Mouse (Mus musculus) lung, embryonic 16.5 days (tissue): ENCODE measurements around the gene Nhlrc1. TPM values are rescaled to one million over a fixed set of nuclear protein-coding genes. Genes with fewer than 3 reads are reported as not detected.

ENCODE experiments used
- ATAC-seq: fragments of 200-750 bp; cut with Nextera tagmentation; 2 replicates; pipeline ENCODE4 v1.8.0; 2017; ENCODE audit warnings: low read depth, mild to moderate bottlenecking, moderate library complexity
- H3K27ac ChIP-seq: fragments of 300-500 bp; sonication (generic); 2 replicates; pipeline ENCODE4 v1.5.1; 2014; ENCODE audit warnings: mild to moderate bottlenecking, control low read depth, low read length
- H3K27me3 ChIP-seq: fragments of 300-500 bp; sonication (generic); 2 replicates; pipeline ENCODE4 v1.6.1; 2014; ENCODE audit warnings: low read depth, low read length, mixed read lengths; ENCODE audit not compliant: control insufficient read depth, insufficient read depth
- H3K36me3 ChIP-seq: fragments of 300-500 bp; sonication (generic); 2 replicates; pipeline ENCODE4 v1.6.1; 2014; ENCODE audit warnings: low read length; ENCODE audit not compliant: control insufficient read depth, insufficient read depth
- H3K4me1 ChIP-seq: fragments of 300-500 bp; sonication (generic); replicated peaks from 2 replicates; pipeline ENCODE4 v1.6.1; 2014; ENCODE audit warnings: low read length, mixed read lengths; ENCODE audit not compliant: control insufficient read depth, insufficient read depth
- H3K4me2 ChIP-seq: fragments of 300-500 bp; sonication (generic); 2 replicates; pipeline ENCODE4 v1.6.1; 2014; ENCODE audit warnings: low read depth, low read length, control low read depth
- H3K4me3 ChIP-seq: fragments of 300-500 bp; sonication (generic); 2 replicates; pipeline ENCODE4 v1.5.1; 2014; ENCODE audit warnings: mild to moderate bottlenecking, low read length, control low read depth
- H3K9ac ChIP-seq: fragments of 300-500 bp; sonication (generic); 2 replicates; pipeline ENCODE4 v1.6.1; 2014; ENCODE audit warnings: low read length, control low read depth
- H3K9me3 ChIP-seq: fragments of 300-500 bp; sonication (generic); 2 replicates; pipeline ENCODE4 v1.6.1; 2016; ENCODE audit warnings: low read length; ENCODE audit not compliant: control insufficient read depth
- WGBS: fragments of 180-500 bp; shearing (Covaris S2); extraction: QIAGEN DNeasy Blood & Tissue Kit; methylation state at CpG from one replicate; pipeline ENCODE4 v1.1.7; 2014; 5-methylcytosine and 5-hydroxymethylcytosine counted together
- polyA plus RNA-seq: library from polyadenylated mRNA; unstranded; fragments of >200 nt; fragmentation: Nextera tagmentation; extraction: Ambion mirVana; gene quantifications from 2 replicates; pipeline ENCODE4 v1.2.1, GENCODE M21; 2015

Gene Nhlrc1
- polyA plus RNA-seq, 1 experiment from 2014 or later = 2.8 TPM

GRCm38 (mm10) chr13:46990376-46991011 is 24.2 kb downstream of the Nhlrc1 start:
- no peak overlapping the region for H3K27ac ChIP-seq
- 19% methylated on average over 4 of the region's 4 CpGs for WGBS
- H3K36me3 ChIP-seq = no peaks in the 10 kb centered on the region
- no peaks in the 10 kb centered on the region for H3K27me3 ChIP-seq
- no peak overlapping the region for H3K4me3 ChIP-seq
- no peaks in the 10 kb centered on the region; the same call in 1 of the 2 replicates for H3K4me1 ChIP-seq
- H3K9me3 ChIP-seq = no peaks in the 10 kb centered on the region
- no peak overlapping the region for H3K9ac ChIP-seq
- no peak overlapping the region for H3K4me2 ChIP-seq
- no peak for ATAC-seq

- Histone ChIP-seq H3K4me3 (no peak overlapping the region), H3K27ac (no peak overlapping the region), H3K9ac (no peak overlapping the region), H3K4me1 (peaks cover 2% of the 10 kb centered on the region), H3K4me2 (no peak overlapping the region), H3K9me3 (no peaks in the 10 kb centered on the region), H3K27me3 (no peaks in the 10 kb centered on the region), H3K36me3 (no peaks in the 10 kb centered on the region)
- no peak for ATAC-seq
- WGBS = 49% methylated on average over 8 of the region's 8 CpGs
Measured at GRCm38 (mm10) chr13:46987941-46988340, 26.7 kb downstream of the Nhlrc1 start.

- peaks cover 2% of the 10 kb centered on the region for H3K4me1 ChIP-seq
- no peaks in the 10 kb centered on the region for H3K9me3 ChIP-seq
- 25% methylated on average over 6 of the region's 6 CpGs for WGBS
- H3K4me2 ChIP-seq = peak overlapping the region; percentile 18
- no peak overlapping the region for H3K9ac ChIP-seq
- H3K27me3 ChIP-seq = no peaks in the 10 kb centered on the region
- peak; percentile 64; the same call in 1 of the 2 replicates for ATAC-seq
- no peaks in the 10 kb centered on the region for H3K36me3 ChIP-seq
- H3K27ac ChIP-seq = no peak overlapping the region
- H3K4me3 ChIP-seq = no peak overlapping the region
Measured at GRCm38 (mm10) chr13:46986208-46986607, 28.4 kb downstream of the Nhlrc1 start.

- Histone ChIP-seq H3K4me1 (peaks cover 14% of the 10 kb centered on the region), H3K27me3 (no peaks in the 10 kb centered on the region), H3K27ac (no peak overlapping the region), H3K36me3 (no peaks in the 10 kb centered on the region), H3K9me3 (no peaks in the 10 kb centered on the region), H3K4me2 (no peak overlapping the region), H3K4me3 (no peak overlapping the region), H3K9ac (no peak overlapping the region)
- 62% methylated on average over 2 of the region's 2 CpGs for WGBS
- no peak for ATAC-seq
Measured at GRCm38 (mm10) chr13:46983878-46984277, 30.8 kb downstream of the Nhlrc1 start.

- no peak overlapping the region for H3K4me2 ChIP-seq
- peak; percentile 34; the same call in 1 of the 2 replicates for ATAC-seq
- H3K36me3 ChIP-seq = no peaks in the 10 kb centered on the region
- H3K9me3 ChIP-seq = no peaks in the 10 kb centered on the region
- no peak overlapping the region for H3K9ac ChIP-seq
- WGBS = 20% methylated on average over 13 of the region's 13 CpGs
- peaks cover 21% of the 10 kb centered on the region for H3K4me1 ChIP-seq
- peak overlapping the region; percentile 60 for H3K27ac ChIP-seq
- no peak overlapping the region for H3K4me3 ChIP-seq
- no peaks in the 10 kb centered on the region for H3K27me3 ChIP-seq
Measured at GRCm38 (mm10) chr13:46979836-46980490, 34.7 kb downstream of the Nhlrc1 start.

GRCm38 (mm10) chr13:46976532-46976931 is 38.1 kb downstream of the Nhlrc1 start:
- Histone ChIP-seq H3K4me1 (peaks cover 18% of the 10 kb centered on the region), H3K4me3 (no peak overlapping the region), H3K9me3 (no peaks in the 10 kb centered on the region), H3K27ac (no peak overlapping the region), H3K9ac (no peak overlapping the region), H3K4me2 (no peak overlapping the region), H3K27me3 (no peaks in the 10 kb centered on the region), H3K36me3 (no peaks in the 10 kb centered on the region)
- 78% methylated on average over 7 of the region's 7 CpGs for WGBS
- ATAC-seq = no peak

- H3K4me2 ChIP-seq = no peak overlapping the region
- no peak for ATAC-seq
- no peaks in the 10 kb centered on the region for H3K36me3 ChIP-seq
- no peaks in the 10 kb centered on the region for H3K27me3 ChIP-seq
- 22% methylated on average over 4 of the region's 4 CpGs for WGBS
- peaks cover 18% of the 10 kb centered on the region for H3K4me1 ChIP-seq
- H3K27ac ChIP-seq = no peak overlapping the region
- no peak overlapping the region for H3K4me3 ChIP-seq
- H3K9ac ChIP-seq = no peak overlapping the region
- H3K9me3 ChIP-seq = no peaks in the 10 kb centered on the region
Measured at GRCm38 (mm10) chr13:46975930-46976329, 38.7 kb downstream of the Nhlrc1 start.

- Histone ChIP-seq H3K9me3 (no peaks in the 10 kb centered on the region), H3K9ac (no peak overlapping the region), H3K27me3 (no peaks in the 10 kb centered on the region), H3K4me1 (peaks cover 19% of the 10 kb centered on the region), H3K4me2 (peak overlapping the region; percentile 37), H3K27ac (peak overlapping the region; percentile 36; the same call in 1 of the 2 replicates), H3K4me3 (0 out of 2 replicates have a peak overlapping the region, but pooled peaks have one; percentile 3), H3K36me3 (no peaks in the 10 kb centered on the region)
- ATAC-seq = peak; percentile 36; the same call in 1 of the 2 replicates
- 36% methylated on average over 14 of the region's 14 CpGs for WGBS
Measured at GRCm38 (mm10) chr13:46975031-46975551, 39.6 kb downstream of the Nhlrc1 start.

- H3K9me3 ChIP-seq = no peaks in the 10 kb centered on the region
- no peak overlapping the region for H3K4me2 ChIP-seq
- H3K27ac ChIP-seq = no peak overlapping the region
- no peaks in the 10 kb centered on the region for H3K36me3 ChIP-seq
- H3K27me3 ChIP-seq = no peaks in the 10 kb centered on the region
- no peak overlapping the region for H3K9ac ChIP-seq
- WGBS = 36% methylated on average over 10 of the region's 10 CpGs
- peaks cover 9% of the 10 kb centered on the region; the same call in 1 of the 2 replicates for H3K4me1 ChIP-seq
- no peak for ATAC-seq
- H3K4me3 ChIP-seq = no peak overlapping the region
Measured at GRCm38 (mm10) chr13:46970286-46970945, 44.2 kb downstream of the Nhlrc1 start.
